Mouse (Mus musculus) intestine, postnatal 0 days (tissue): Measurements from ENCODE around the gene Bcl2l11. TPM values are rescaled to one million over a fixed set of nuclear protein-coding genes. Genes with fewer than 3 reads are reported as not detected.
A peak's percentile ranks its signal among the peaks of the same experiment; 100 is the strongest.

Experiments used
- ATAC-seq: fragments of 200-750 bp; cut with Nextera tagmentation; 2 replicates; pipeline ENCODE4 v1.8.0; 2017; ENCODE audit warnings: mild to moderate bottlenecking, moderate TSS enrichment, moderate library complexity
- H3K27ac ChIP-seq: fragments of 300-500 bp; sonication (generic); 2 replicates; pipeline ENCODE4 v1.5.1; 2014; ENCODE audit warnings: mild to moderate bottlenecking, low read depth, low read length, moderate library complexity
- H3K27me3 ChIP-seq: fragments of 300-500 bp; sonication (generic); replicated peaks from 2 replicates; pipeline ENCODE4 v1.6.1; 2014; ENCODE audit warnings: low read length, mixed read lengths; ENCODE audit not compliant: control insufficient read depth, insufficient read depth
- H3K36me3 ChIP-seq: fragments of 300-500 bp; sonication (generic); 2 replicates; pipeline ENCODE4 v1.6.1; 2014; ENCODE audit warnings: mild to moderate bottlenecking, moderate library complexity; ENCODE audit not compliant: control insufficient read depth, insufficient read depth
- H3K4me1 ChIP-seq: fragments of 300-500 bp; sonication (generic); replicated peaks from 2 replicates; pipeline ENCODE4 v1.6.1; 2014; ENCODE audit warnings: antibody characterized with exemption, low read length, mixed read lengths; ENCODE audit not compliant: control insufficient read depth, insufficient read depth
- H3K4me2 ChIP-seq: fragments of 300-500 bp; sonication (generic); replicated peaks from 2 replicates; pipeline ENCODE4 v1.6.1; 2014; ENCODE audit warnings: low read depth, mild to moderate bottlenecking, moderate library complexity
- H3K4me3 ChIP-seq: fragments of 300-500 bp; sonication (generic); 2 replicates; pipeline ENCODE4 v1.5.1; 2014; ENCODE audit warnings: low read depth, low read length
- H3K9ac ChIP-seq: fragments of 300-500 bp; sonication (generic); 2 replicates; pipeline ENCODE4 v1.6.1; 2014; ENCODE audit warnings: mild to moderate bottlenecking, low read depth, low read length
- H3K9me3 ChIP-seq: fragments of 300-500 bp; sonication (generic); 2 replicates; pipeline ENCODE4 v1.6.1; 2016; ENCODE audit warnings: mixed run types; ENCODE audit not compliant: control insufficient read depth
- CTCF ChIP-seq: sonication (generic); IDR thresholded peaks from 2 replicates; pipeline ENCODE4 v1.5.1; 2016; ENCODE audit warnings: low read depth, mild to moderate bottlenecking, control low read depth, antibody characterized with exemption, moderate library complexity
- WGBS: fragments of 180-500 bp; shearing (Covaris S2); extraction: QIAGEN DNeasy Blood & Tissue Kit; methylation state at CpG from one replicate; pipeline ENCODE4 v1.1.7; 2014; 5-methylcytosine and 5-hydroxymethylcytosine counted together
- polyA plus RNA-seq: library from polyadenylated mRNA; unstranded; fragments of >200 nt; fragmentation: Nextera tagmentation; extraction: Ambion mirVana; gene quantifications from 2 replicates; pipeline ENCODE4 v1.2.1, GENCODE M21; 2015

Bcl2l11 gene
- polyA plus RNA-seq, 1 experiment from 2014 or later: 7.5 TPM

DNA sequence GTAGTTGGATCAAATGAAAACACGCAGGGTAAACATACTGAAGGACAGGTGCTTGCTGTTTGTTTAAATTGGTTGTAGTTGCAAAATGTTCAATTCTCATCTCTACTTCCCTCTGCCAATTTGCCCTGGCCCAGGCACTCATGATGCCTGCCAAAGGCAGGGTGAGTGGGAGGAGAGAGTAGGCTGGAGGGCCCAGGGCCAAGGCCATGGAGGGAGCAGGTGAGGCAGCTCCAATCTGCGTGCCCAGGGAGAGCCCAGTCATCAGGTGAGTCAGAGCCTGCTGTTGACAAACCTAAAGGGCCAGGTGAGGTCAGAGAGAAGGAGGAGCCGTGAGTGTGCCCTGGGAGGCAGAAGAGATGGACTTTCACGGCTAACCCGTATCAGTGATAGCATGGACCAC is 46.4 kb downstream of the Bcl2l11 start:
- no peaks in the 10 kb centered on the region for H3K36me3 ChIP-seq
- no peak overlapping the region for H3K4me3 ChIP-seq
- no peak for TF ChIP-seq CTCF
- no peak overlapping the region for H3K27ac ChIP-seq
- no peak overlapping the region for H3K4me2 ChIP-seq
- 67% methylated on average over 5 of the region's 5 CpGs for WGBS
- H3K9ac ChIP-seq: no peak overlapping the region
- no peaks in the 10 kb centered on the region for H3K27me3 ChIP-seq
- H3K4me1 ChIP-seq: 0 out of 2 replicates have a peak, but pooled peaks cover 6% of the 10 kb centered on the region
- peak; percentile 64 for ATAC-seq
- H3K9me3 ChIP-seq: no peaks in the 10 kb centered on the region

DNA sequence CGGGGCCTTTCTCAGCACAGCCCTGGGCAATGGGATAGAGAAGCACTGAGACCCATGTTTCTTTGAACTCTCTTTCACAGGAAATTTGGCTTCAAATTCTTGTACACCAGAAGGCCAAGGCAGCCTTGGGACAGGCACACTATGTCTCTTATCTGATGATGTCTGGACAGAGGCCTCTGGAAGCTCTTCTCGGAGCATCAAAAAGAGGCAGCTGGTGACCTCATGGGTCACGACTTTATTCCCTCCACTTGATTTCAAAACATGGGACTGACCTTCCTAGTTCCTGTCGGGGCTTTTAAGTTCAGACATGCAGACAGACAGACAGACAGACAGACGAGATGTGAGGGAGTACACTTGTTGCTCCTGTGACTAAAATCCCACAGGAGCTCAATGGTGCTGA is 48.3 kb downstream of the Bcl2l11 start:
- Histone ChIP-seq H3K9me3 (no peaks in the 10 kb centered on the region), H3K4me1 (0 out of 2 replicates have a peak, but pooled peaks cover 8% of the 10 kb centered on the region), H3K9ac (no peak overlapping the region), H3K36me3 (no peaks in the 10 kb centered on the region), H3K27me3 (no peaks in the 10 kb centered on the region), H3K27ac (no peak overlapping the region), H3K4me2 (no peak overlapping the region), H3K4me3 (no peak overlapping the region)
- TF ChIP-seq CTCF: no peak
- ATAC-seq: no peak; the same call in 1 of the 2 replicates
- WGBS: 49% methylated on average over 5 of the region's 5 CpGs

- ATAC-seq: peak; percentile 85
- TF ChIP-seq CTCF: no peak
- H3K4me2 ChIP-seq: no peak overlapping the region
- 14% methylated on average over 9 of the region's 9 CpGs for WGBS
- no peaks in the 10 kb centered on the region for H3K27me3 ChIP-seq
- no peaks in the 10 kb centered on the region for H3K36me3 ChIP-seq
- no peak overlapping the region for H3K4me3 ChIP-seq
- H3K4me1 ChIP-seq: 0 out of 2 replicates have a peak, but pooled peaks cover 9% of the 10 kb centered on the region
- no peaks in the 10 kb centered on the region for H3K9me3 ChIP-seq
- H3K27ac ChIP-seq: no peak overlapping the region
- H3K9ac ChIP-seq: no peak overlapping the region
Measured at GRCm38 (mm10) chr2:128174604-128175342, 48.9 kb downstream of the Bcl2l11 start.

- no peak overlapping the region for H3K27ac ChIP-seq
- no peaks in the 10 kb centered on the region for H3K36me3 ChIP-seq
- peaks cover 12% of the 10 kb centered on the region for H3K4me1 ChIP-seq
- ATAC-seq: no peak
- H3K9me3 ChIP-seq: no peaks in the 10 kb centered on the region
- H3K4me3 ChIP-seq: no peak overlapping the region
- no peak for TF ChIP-seq CTCF
- H3K9ac ChIP-seq: no peak overlapping the region
- no peaks in the 10 kb centered on the region for H3K27me3 ChIP-seq
- H3K4me2 ChIP-seq: no peak overlapping the region
- WGBS: 97% methylated on average over 6 of the region's 6 CpGs
Measured at GRCm38 (mm10) chr2:128175625-128176024, 49.8 kb downstream of the Bcl2l11 start.

GRCm38 (mm10) chr2:128176391-128177044 is 50.7 kb downstream of the Bcl2l11 start:
- no peaks in the 10 kb centered on the region for H3K27me3 ChIP-seq
- no peaks in the 10 kb centered on the region for H3K9me3 ChIP-seq
- no peaks in the 10 kb centered on the region for H3K36me3 ChIP-seq
- no peak overlapping the region for H3K4me3 ChIP-seq
- 51% methylated on average over 12 of the region's 12 CpGs for WGBS
- ATAC-seq: no peak
- H3K27ac ChIP-seq: no peak overlapping the region
- no peak for TF ChIP-seq CTCF
- no peak overlapping the region for H3K4me2 ChIP-seq
- H3K9ac ChIP-seq: no peak overlapping the region
- H3K4me1 ChIP-seq: peaks cover 12% of the 10 kb centered on the region

DNA sequence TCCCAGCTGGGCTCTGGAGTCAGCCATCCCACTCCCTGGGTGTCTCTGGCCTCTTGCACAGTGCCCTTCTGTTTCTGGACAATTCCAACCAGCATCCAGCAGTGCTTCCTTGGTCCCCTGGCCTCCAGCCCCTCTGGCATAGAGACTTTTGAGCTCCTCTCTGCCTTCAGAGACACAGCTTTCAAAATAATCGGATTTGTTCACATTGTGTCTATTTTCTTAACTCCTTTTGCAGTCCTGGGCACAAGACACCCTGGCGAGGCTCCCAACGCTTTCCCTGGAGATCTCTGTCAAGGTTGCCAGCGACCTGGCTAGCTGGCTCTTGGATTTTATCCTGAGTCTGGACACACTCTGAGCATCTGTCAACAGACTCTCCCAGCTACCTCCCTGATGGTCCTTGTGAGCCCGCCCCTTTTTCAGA is 51.4 kb downstream of the Bcl2l11 start:
- WGBS: 67% methylated on average over 5 of the region's 5 CpGs
- no peak for ATAC-seq
- peaks cover 12% of the 10 kb centered on the region for H3K4me1 ChIP-seq
- H3K4me2 ChIP-seq: no peak overlapping the region
- H3K9ac ChIP-seq: no peak overlapping the region
- no peak for TF ChIP-seq CTCF
- H3K27ac ChIP-seq: no peak overlapping the region
- H3K4me3 ChIP-seq: no peak overlapping the region
- no peaks in the 10 kb centered on the region for H3K36me3 ChIP-seq
- no peaks in the 10 kb centered on the region for H3K9me3 ChIP-seq
- H3K27me3 ChIP-seq: no peaks in the 10 kb centered on the region
